Mouse (Mus musculus): ENCODE measurements at regions not wholly inside any gene's neighbourhood (a gene's known extent, or its start where the extent isn't known, plus 50 kb on each side); places are given as distances from the start of the nearest gene placed in this dataset.
A peak's percentile ranks its signal among the peaks of the same experiment; 100 is the strongest.

DNA sequence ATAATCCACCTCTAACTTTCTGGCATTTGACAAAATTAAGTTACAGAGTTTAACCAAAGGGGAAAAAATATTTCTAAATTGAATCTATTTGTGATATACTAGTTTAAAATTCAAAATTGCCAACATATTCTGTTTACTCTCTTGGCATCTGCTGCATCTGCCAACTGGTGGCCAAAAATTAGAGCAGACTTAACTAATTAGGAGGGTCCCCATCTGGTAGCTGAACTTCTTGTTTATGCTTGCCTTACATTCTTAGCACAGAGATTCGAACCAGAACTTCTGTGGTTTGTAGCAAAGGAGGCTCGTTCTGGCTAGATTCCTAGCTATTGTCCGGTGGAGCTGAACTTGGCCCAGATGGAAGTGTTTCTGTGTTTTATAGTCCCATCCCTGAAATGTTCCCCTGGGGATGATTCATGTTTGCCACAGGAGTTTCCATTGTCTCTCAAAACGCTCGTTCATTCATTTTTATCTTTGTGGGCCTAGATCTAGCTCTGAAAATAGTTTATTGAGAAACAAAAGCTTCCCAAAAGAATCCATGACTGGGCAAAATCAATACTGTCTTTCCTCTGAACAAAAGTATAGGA is 3461.5 kb upstream of the Gm7489 start:
- no peak for DNase-seq (ENCODE audit: low spot score in 2 of 2)

DNA sequence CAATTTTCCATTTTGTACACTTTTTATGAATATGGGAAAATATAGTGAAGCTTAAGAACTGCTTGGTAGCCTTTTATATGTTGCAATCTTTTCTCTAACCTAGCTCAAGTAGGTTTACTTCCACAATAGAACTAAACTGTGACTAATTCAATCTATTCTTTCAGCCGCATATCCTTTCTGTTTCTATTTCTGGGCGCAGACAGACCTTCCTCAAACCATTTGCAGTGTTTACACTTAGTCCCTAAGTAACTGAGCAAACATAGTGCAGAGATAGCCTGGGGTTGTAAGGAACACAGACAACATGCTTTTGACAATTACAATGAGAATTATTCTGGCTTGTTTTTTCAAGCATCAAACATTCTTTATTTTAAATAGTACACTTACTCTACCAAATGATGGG is 3435.1 kb upstream of the Gm7489 start:
- DNase-seq (ENCODE audit: low spot score in 2 of 2) = no peak

DNA sequence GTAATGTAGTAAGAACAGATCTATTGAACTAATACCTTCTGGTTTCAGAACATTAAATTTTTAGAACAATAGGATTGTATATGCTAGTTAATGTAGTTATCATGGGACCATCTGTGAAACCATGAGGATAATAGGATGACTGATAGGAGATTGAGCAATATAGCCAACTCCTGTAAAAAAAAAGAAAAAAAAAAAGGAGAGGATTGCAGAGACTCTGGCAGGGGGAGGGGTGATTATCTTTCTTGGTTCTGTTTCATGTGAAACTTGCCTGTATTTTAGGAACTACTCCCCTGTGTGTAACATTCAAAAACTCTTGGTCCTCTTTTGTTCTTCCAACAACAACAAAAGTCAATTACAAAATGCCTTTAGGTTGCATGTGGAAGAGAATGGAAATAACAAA is 3412.1 kb upstream of the Gm7489 start:
- DNase-seq (ENCODE audit: low spot score in 2 of 2) = no peak

DNA sequence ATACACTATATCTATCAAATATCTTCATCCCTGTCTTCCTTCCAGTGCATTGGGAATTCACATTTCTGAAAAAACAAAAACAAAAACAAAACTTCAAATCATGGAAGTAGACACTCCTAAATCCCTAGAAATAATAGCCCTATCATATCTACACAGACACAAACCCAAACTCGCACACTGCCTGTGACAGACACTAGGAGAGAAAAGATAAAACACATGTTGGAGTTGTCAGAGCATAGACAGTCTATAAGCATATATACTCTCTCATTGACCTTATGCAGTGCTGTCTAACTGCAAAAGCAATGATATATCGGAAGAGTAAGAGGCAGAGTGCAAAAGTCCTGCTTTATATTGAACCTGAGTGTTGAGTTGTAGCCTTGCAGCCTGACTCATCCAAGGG is 3386.0 kb upstream of the Gm7489 start:
- no peak for DNase-seq (ENCODE audit: low spot score in 2 of 2)

DNA sequence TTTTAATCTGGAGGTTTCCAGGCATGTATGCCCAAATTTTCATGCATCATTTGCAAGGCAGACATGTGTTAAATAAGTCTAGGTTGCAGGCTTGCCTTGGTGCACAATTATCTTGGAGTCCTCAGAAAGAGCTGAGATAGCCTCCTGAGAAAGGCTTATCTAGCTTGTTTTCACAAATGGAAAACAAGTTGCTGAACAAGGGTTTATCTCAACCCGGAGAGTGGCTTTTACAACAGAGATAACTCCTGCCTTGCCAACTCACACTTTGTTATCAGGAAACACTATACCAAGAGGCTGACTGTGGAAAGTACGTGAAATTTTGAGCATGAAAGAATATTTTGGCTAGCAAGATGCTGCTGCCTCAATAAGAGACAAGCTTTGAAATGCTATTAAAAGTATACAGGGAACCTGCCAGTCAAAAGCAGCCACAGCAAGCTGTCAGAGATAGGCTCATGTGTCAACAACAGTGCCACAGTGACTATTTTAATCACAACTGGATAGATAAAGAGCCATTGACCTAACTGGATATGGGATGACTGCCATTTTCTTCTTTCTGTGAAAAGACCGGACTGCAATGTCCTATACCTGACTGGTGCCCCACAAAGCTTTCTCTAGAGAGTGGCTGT is 3376.6 kb upstream of the Gm7489 start:
- DNase-seq (ENCODE audit: low spot score in 2 of 2) = peak; percentile 4 to 23

DNA sequence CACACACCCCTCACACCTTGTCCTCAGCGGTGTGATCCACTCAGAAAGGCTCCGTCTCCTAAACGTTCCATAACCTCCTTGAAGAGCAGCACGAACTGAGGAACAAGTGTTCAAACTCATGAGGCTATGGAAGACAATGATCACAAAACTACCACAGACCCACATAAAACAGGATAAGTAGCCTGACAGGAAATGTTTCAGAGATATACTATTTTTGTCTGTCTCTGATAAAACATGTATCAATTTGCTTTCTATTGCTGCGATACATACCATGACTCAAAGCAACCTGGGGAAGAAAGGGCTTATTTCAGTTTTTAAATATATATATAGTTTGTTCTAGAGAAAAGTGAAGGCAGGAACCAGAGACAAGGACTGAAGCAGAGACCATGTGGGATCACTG is 3371.7 kb upstream of the Gm7489 start:
- no peak for DNase-seq (ENCODE audit: low spot score in 2 of 2)

DNA sequence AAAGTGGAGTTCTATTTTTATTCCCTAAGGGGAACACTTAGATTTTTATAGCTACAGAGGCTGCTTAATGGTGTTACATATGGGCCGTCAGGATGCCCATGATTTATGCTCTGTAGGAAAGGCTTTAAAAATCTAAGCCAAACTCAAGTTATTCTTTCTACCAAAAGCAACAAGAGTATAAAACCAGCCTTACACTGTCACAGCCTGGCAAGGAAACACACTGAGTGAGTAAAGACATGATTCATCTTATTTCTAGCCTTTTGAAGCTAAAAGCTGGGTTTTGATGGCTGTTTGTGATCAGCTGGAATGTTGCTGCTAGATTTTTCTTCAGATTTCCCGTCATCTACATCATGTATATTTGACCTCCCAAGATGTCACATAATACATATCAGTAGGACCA is 3359.9 kb upstream of the Gm7489 start:
- DNase-seq (ENCODE audit: low spot score in 2 of 2) = no peak

DNA sequence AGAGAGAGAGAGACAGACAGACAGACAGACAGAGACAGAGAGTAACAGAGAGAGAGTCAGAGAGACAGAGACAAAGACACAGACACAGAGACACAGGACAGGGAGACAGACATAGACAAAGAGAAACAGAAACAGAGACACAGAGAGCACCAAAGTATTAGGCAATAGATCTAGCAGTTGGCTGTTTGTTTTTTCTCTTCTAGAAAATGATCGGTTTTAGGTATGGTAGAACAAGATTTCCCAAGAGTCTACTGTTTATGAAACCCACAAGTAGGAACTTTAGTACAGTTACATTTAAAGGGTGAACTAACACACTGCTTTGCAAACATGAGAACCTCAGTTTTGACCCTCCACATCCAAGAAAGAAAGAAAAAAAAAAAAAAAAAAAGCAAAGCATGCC is 3350.2 kb upstream of the Gm7489 start:
- DNase-seq (ENCODE audit: low spot score in 2 of 2) = no peak

DNA sequence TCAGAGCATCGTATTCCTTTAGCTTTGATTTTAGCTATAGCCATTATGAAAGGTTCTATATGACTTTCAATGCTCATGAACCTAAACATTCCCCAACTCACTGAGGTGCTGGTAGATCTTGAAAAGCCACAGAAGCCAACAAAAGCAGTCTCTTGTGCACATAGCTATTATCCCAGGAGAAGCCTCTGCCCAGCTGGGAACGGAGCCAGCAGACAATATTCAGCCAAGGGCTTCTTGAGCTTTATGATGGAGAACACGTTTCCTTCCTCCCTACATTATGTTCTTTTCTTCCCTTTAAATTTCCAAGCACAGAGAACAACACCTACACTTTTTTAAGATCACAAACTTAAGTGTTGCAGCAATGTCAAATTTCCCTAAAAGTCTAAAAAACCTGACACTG is 3321.1 kb upstream of the Gm7489 start:
- no peak for DNase-seq (ENCODE audit: low spot score in 2 of 2)

DNA sequence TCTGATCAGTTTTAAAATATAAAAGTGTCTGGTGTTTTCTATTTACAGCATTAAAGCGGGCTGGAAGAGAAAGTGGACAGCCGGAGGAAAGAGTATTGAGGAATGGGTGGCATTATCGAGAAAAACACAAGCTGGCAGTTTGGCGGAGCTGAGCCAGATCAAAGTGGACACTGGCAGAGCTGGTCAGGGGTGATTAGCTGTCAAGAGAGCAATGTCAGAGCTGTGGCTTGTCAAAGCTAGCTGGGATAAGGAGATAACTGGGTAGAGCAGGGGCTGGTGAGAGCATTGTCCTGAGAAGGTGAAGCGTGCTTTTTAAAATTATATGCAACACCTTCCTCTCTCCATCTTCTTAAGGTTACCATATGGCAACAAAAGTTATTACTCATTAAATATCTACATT is 3303.9 kb upstream of the Gm7489 start:
- no peak for DNase-seq (ENCODE audit: low spot score in 2 of 2)

DNA sequence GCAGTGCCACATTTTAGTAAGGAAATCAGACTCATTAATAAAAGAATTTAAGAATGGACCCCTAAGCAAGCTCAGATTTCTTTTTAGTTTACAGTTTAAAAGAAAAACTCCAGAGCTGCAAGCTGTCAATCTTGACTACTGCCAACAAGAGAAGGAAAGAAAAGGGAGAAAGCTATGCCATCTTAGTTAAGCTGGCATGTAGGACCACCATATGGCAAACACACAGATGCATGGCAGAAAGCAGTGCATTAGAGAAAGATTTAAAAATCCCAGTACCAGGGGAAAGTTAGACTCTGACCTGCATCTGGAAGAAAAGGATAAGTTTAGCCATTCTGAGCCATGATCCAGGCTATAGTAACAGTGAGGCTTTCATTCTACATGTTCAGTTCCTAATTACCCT is 3300.8 kb upstream of the Gm7489 start:
- no peak for DNase-seq (ENCODE audit: low spot score in 2 of 2)

DNA sequence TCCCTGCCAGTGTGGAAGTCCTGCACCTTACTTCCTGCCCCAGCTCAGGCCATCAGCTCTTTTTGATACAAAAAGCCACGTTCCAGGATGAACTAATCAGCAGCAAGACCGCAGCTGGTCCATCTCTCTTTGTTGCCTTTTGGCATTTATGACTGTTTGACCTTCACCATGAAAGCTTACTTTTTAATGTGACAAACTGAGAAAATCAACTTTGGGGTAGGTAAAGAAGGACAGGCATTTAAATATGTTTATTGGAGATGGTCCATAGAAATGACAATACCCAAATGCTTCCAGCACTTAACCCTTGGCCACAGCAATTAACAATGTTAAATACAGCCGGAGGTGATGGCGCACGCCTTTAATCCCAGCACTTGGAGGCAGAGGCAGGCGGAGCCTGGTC is 3299.2 kb upstream of the Gm7489 start:
- DNase-seq (ENCODE audit: low spot score in 2 of 2) = no peak
